Mouse (Mus musculus) lung, postnatal 0 days (tissue): ENCODE measurements around the gene Nifk.

ENCODE experiments used
- CTCF ChIP-seq: IDR thresholded peaks from 2 replicates; pipeline ENCODE4 v1.5.1; 2016; ENCODE audit warnings: antibody characterized with exemption, mild to moderate bottlenecking
- EP300 ChIP-seq: IDR thresholded peaks from 2 replicates; pipeline ENCODE4 v1.6.1; 2016; ENCODE audit warnings: antibody characterized with exemption, mild to moderate bottlenecking, control low read depth

GRCm38 (mm10) chr1:118377784-118378183 lies 56.1 kb downstream of the Nifk start:
- TF ChIP-seq EP300 (no peak), CTCF (no peak)
